ENCODE assay signal across 27 mouse cellular contexts in the genomic region with DNA sequence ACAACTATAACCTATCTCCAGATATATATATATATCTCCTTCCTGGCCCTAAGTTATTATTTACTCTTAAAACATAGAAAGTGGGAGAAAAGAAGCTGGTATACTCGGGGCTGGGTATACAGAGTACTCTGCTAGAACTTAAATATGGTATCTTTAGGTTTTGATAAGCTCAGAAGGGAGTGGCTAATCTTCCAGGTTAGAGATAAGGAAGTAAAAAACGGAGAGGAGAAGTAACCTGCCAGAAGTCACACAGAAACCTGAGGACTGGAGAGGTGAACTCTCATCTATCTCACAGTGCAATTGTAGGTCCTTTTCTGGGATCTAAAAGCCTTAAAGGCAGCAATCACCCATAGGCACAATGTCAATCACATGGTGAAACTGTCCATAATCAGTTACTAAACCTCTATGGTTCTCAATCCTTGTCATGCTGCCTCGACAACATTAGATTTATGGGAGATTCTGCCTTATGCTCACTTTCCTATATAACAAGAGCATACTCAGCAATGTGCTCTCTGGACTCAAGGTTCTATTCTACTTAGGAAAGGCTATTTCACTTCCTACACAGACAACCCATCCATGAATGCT. TPM values are rescaled to one million over a fixed set of nuclear protein-coding genes. Genes with fewer than 3 reads are reported as not detected.
"Had no signal": no experiment of that assay in that cellular context is flagged by ENCODE, and none has a peak within 500 bp of the region (broad histone marks: within the 10 kb centered on the region; RNA-seq: fewer than 3 reads in every experiment).

No protein-coding gene starts in this region.

- H3K36me3 ChIP-seq: neural tube, embryonic 12.5 days; neural tube, embryonic 13.5 days; neural tube, embryonic 15.5 days; stomach, embryonic 15.5 days had no signal

- H3K4me1 ChIP-seq: neural tube, embryonic 12.5 days; neural tube, embryonic 13.5 days; neural tube, embryonic 15.5 days; stomach, embryonic 15.5 days had no signal

- H3K4me3 ChIP-seq: neural tube, embryonic 12.5 days; neural tube, embryonic 13.5 days; neural tube, embryonic 15.5 days; stomach, embryonic 15.5 days had no signal

- H3K27me3 ChIP-seq: neural tube, embryonic 12.5 days; neural tube, embryonic 13.5 days; neural tube, embryonic 15.5 days; stomach, embryonic 15.5 days had no signal

- DNase-seq: retina, postnatal 1 day; right cerebral cortex, adult 18-20 months; right cerebral cortex, postnatal 14 days; right cerebral cortex, postnatal 25 days; right cerebral cortex, postnatal 4 days; spleen, adult 18-20 months; thymus, adult 18-20 months; thymus, adult 2 months; thymus, postnatal 14 days; thymus, postnatal 25 days; thymus, postnatal 36 days; thymus, postnatal 4 days had no signal

- H3K4me2 ChIP-seq: neural tube, embryonic 12.5 days; neural tube, embryonic 13.5 days; neural tube, embryonic 15.5 days; stomach, embryonic 15.5 days had no signal

- H3K9ac ChIP-seq: neural tube, embryonic 12.5 days; neural tube, embryonic 13.5 days; neural tube, embryonic 15.5 days; stomach, embryonic 15.5 days had no signal

- H3K27ac ChIP-seq: neural tube, embryonic 12.5 days; neural tube, embryonic 13.5 days; neural tube, embryonic 15.5 days; stomach, embryonic 15.5 days; stomach, postnatal 0 days had no signal

- H3K9me3 ChIP-seq: neural tube, embryonic 12.5 days; neural tube, embryonic 13.5 days; neural tube, embryonic 15.5 days; stomach, embryonic 15.5 days had no signal

RNA-seq across cellular contexts. Expression of gene Clrn2, which starts 35.6 kb away (rescaled TPM):
- total RNA-seq: neutrophil, adult 5-6 weeks had no signal
- polyA plus RNA-seq: neural tube, embryonic 11.5 days; neural tube, embryonic 12.5 days; neural tube, embryonic 14.5 days; neural tube, embryonic 15.5 days; small intestine, adult 2 months; spleen, adult 2 months; stomach, embryonic 14.5 days; stomach, embryonic 15.5 days; stomach, embryonic 16.5 days; stomach, postnatal 0 days; testis, adult 2 months; thymus, adult 2 months; thymus, postnatal 0 days; urinary bladder, adult 2 months had no signal
